Mouse (Mus musculus) limb, embryonic 11.5 days (tissue): ENCODE measurements around the gene Myh9. TPM values are rescaled to one million over a fixed set of nuclear protein-coding genes. Genes with fewer than 3 reads are reported as not detected.
"Not testable (repeated sequence)": the region's sequence is repeated elsewhere in the genome, so short reads cannot be mapped to it uniquely, and the experiment has no call there.

Source experiments
- ATAC-seq: fragments of 200-750 bp; cut with Nextera tagmentation; 2 replicates; pipeline ENCODE4 v1.8.0; 2017; ENCODE audit warnings: low read depth; ENCODE audit not compliant: insufficient number of reproducible peaks, low FRiP score, low TSS enrichment
- DNase-seq: peaks from one replicate; pipeline ENCODE4 v3.0.0-alpha.2; 2015; ENCODE audit warnings: low spot score
- H3K27ac ChIP-seq: fragments of 300-500 bp; sonication (generic); replicated peaks from 2 replicates; pipeline ENCODE4 v1.5.1; 2014; ENCODE audit warnings: low read depth, mild to moderate bottlenecking, low read length
- H3K27me3 ChIP-seq: fragments of 300-500 bp; sonication (generic); 2 replicates; pipeline ENCODE4 v1.6.1; 2014; ENCODE audit warnings: mild to moderate bottlenecking, low read length, mixed read lengths; ENCODE audit not compliant: control insufficient read depth, insufficient read depth
- H3K36me3 ChIP-seq: fragments of 300-500 bp; sonication (generic); 2 replicates; pipeline ENCODE4 v1.6.1; 2014; ENCODE audit warnings: mild to moderate bottlenecking, low read length, moderate library complexity, mixed read lengths; ENCODE audit not compliant: control insufficient read depth, insufficient read depth
- H3K4me1 ChIP-seq: fragments of 300-500 bp; sonication (generic); 2 replicates; pipeline ENCODE4 v1.6.1; 2014; ENCODE audit warnings: low read length, mixed read lengths; ENCODE audit not compliant: control insufficient read depth, insufficient read depth
- H3K4me2 ChIP-seq: fragments of 300-500 bp; sonication (generic); 2 replicates; pipeline ENCODE4 v1.6.1; 2014; ENCODE audit warnings: low read depth, mild to moderate bottlenecking, moderate library complexity; ENCODE audit not compliant: severe bottlenecking
- H3K4me3 ChIP-seq: fragments of 300-500 bp; sonication (generic); 2 replicates; pipeline ENCODE4 v1.5.1; 2014; ENCODE audit warnings: low read depth, low read length
- H3K9ac ChIP-seq: fragments of 300-500 bp; sonication (generic); 2 replicates; pipeline ENCODE4 v1.6.1; 2014; ENCODE audit warnings: mild to moderate bottlenecking, low read length
- H3K9me3 ChIP-seq: fragments of 300-500 bp; sonication (generic); 2 replicates; pipeline ENCODE4 v1.6.1; 2016; ENCODE audit warnings: low read length; ENCODE audit not compliant: control insufficient read depth
- WGBS: fragments of 180-500 bp; shearing (Covaris S2); extraction: QIAGEN DNeasy Blood & Tissue Kit; methylation state at CpG from one replicate; pipeline ENCODE4 v1.1.7; 2014; 5-methylcytosine and 5-hydroxymethylcytosine counted together
- polyA plus RNA-seq: library from polyadenylated mRNA; unstranded; fragments of >200 nt; fragmentation: Nextera tagmentation; extraction: Ambion mirVana; gene quantifications from 2 replicates; pipeline ENCODE4 v1.2.1, GENCODE M21; 2014

The Myh9 gene
- polyA plus RNA-seq, 1 experiment from 2014 or later: 33.2 TPM

DNA sequence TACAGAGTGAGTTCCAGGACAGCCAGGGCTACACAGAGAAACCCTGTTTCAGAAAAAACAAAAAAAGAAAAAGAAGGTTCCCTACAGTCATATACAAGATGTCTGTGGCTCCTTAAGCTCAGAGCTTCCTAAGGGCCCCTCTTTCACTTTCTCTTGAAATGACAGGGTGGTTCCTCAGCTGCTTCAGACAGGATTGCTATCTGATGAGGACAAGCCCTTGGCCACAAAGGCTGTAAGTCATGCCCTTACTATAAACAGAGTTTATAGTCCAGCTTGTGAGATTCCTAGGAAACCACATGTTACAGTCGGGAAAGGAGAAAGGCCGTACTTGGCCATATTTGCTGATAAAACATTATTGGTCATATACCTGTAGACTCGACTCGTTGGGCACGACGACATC, 34.0 kb upstream of the Myh9 start:
- Histone ChIP-seq H3K36me3 (no peaks in the 10 kb centered on the region), H3K9ac (no peak overlapping the region), H3K4me1 (no peaks in the 10 kb centered on the region), H3K4me2 (no peak overlapping the region), H3K27me3 (no peaks in the 10 kb centered on the region), H3K4me3 (no peak overlapping the region), H3K27ac (no peak overlapping the region), H3K9me3 (no peaks in the 10 kb centered on the region)
- no peak for ATAC-seq
- whole genome bisulfite sequencing: 93% methylated on average over 6 of the region's 6 CpGs
- DNase-seq: no peak

GRCm38 (mm10) chr15:77874807-77875206, 32.8 kb upstream of the Myh9 start:
- 88% methylated on average over 9 of the region's 9 CpGs for WGBS
- ATAC-seq (no peak), DNase-seq (no peak)
- Histone ChIP-seq H3K27me3 (no peaks in the 10 kb centered on the region), H3K36me3 (no peaks in the 10 kb centered on the region), H3K27ac (no peak overlapping the region), H3K9me3 (no peaks in the 10 kb centered on the region), H3K4me3 (no peak overlapping the region), H3K4me2 (no peak overlapping the region), H3K9ac (no peak overlapping the region), H3K4me1 (no peaks in the 10 kb centered on the region)

- 61% methylated on average over 4 of the region's 4 CpGs for WGBS
- ATAC-seq (no peak), DNase-seq (no peak)
- Histone ChIP-seq H3K4me1 (no peaks in the 10 kb centered on the region), H3K36me3 (no peaks in the 10 kb centered on the region), H3K4me2 (no peak overlapping the region), H3K27me3 (no peaks in the 10 kb centered on the region), H3K9me3 (no peaks in the 10 kb centered on the region), H3K9ac (no peak overlapping the region), H3K27ac (no peak overlapping the region), H3K4me3 (no peak overlapping the region)
These were observed 32.3 kb upstream of the Myh9 start for GRCm38 (mm10) chr15:77874310-77874709.

- DNase-seq (no peak), ATAC-seq (no peak)
- Histone ChIP-seq H3K4me3 (no peak overlapping the region), H3K9ac (no peak overlapping the region), H3K27ac (no peak overlapping the region), H3K9me3 (no peaks in the 10 kb centered on the region), H3K27me3 (no peaks in the 10 kb centered on the region), H3K4me1 (no peaks in the 10 kb centered on the region), H3K36me3 (no peaks in the 10 kb centered on the region), H3K4me2 (no peak overlapping the region)
- WGBS: 77% methylated on average over 2 of the region's 2 CpGs
These were observed 31.6 kb upstream of the Myh9 start for GRCm38 (mm10) chr15:77873564-77873963.

GRCm38 (mm10) chr15:77872996-77873395, 31.0 kb upstream of the Myh9 start:
- Histone ChIP-seq H3K9ac (no peak overlapping the region), H3K4me2 (no peak overlapping the region), H3K27ac (no peak overlapping the region), H3K4me1 (no peaks in the 10 kb centered on the region), H3K9me3 (no peaks in the 10 kb centered on the region), H3K27me3 (no peaks in the 10 kb centered on the region), H3K36me3 (no peaks in the 10 kb centered on the region), H3K4me3 (no peak overlapping the region)
- no peak for ATAC-seq
- no peak for DNase-seq
- WGBS: 88% methylated on average over 3 of the region's 3 CpGs

GRCm38 (mm10) chr15:77868340-77868739, 26.4 kb upstream of the Myh9 start:
- WGBS: 94% methylated on average over 5 of the region's 5 CpGs

DNA sequence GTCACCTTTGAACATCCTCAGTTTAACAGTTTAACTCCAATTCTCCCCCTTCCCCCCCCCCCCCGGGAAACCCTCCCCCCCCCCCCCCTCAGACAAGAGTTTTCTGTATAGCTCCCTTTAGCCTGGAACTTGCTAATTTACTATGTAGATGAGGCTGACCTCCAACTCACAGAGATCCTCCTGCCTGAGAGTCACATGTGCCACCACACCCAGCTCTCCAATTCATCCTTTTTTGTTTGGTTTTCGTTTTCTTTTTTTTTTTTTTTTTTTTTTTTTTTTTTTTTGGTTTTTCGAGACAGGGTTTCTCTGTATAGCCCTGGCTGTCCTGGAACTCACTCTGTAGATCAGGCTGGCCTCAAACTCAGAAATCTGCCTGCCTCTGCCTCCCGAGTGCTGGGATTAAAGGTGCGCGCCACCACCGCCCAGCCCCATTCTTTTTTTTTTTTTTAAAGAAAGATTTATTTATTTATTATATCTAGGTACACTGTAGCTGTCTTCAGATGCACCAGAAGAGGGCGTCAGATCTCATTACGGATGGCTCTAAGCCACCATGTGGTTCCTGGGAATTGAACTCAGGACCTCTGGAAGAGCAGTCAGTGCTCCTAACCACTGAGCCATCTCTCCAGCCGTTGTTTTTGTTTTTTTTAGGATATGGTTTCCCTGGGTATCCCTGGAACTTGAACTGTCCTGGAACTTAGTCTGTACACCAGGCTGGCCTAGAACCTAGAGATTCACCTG, 25.4 kb upstream of the Myh9 start:
- H3K36me3 ChIP-seq, H3K27me3 ChIP-seq, ATAC-seq, H3K9ac ChIP-seq, H3K9me3 ChIP-seq, DNase-seq, H3K4me2 ChIP-seq, H3K4me1 ChIP-seq, H3K27ac ChIP-seq, H3K4me3 ChIP-seq: not testable (repeated sequence)
- WGBS: 93% methylated on average over 7 of the region's 10 CpGs

More at GRCm38 (mm10) chr15:77868340-77868739, 26.4 kb upstream of the Myh9 start:
- no peaks in the 10 kb centered on the region for H3K27me3 ChIP-seq
- H3K4me3 ChIP-seq: no peak overlapping the region
- no peak overlapping the region for H3K9ac ChIP-seq
- ATAC-seq (no peak), DNase-seq (no peak)
- H3K4me2 ChIP-seq: no peak overlapping the region
- H3K27ac ChIP-seq: no peak overlapping the region
- no peaks in the 10 kb centered on the region for H3K9me3 ChIP-seq
- H3K36me3 ChIP-seq: no peaks in the 10 kb centered on the region
- H3K4me1 ChIP-seq: no peaks in the 10 kb centered on the region

GRCm38 (mm10) chr15:77866583-77867220, 24.7 kb upstream of the Myh9 start:
- Histone ChIP-seq H3K4me1 (no peaks in the 10 kb centered on the region), H3K36me3 (no peaks in the 10 kb centered on the region), H3K27ac (no peak overlapping the region), H3K9ac (no peak overlapping the region), H3K4me2 (no peak overlapping the region), H3K9me3 (no peaks in the 10 kb centered on the region), H3K27me3 (no peaks in the 10 kb centered on the region), H3K4me3 (no peak overlapping the region)
- WGBS: 48% methylated on average over 11 of the region's 11 CpGs
- no peak for ATAC-seq
- DNase-seq: no peak
